Mouse (Mus musculus): ENCODE measurements around the gene Npffr2. TPM values are rescaled to one million over a fixed set of nuclear protein-coding genes. Genes with fewer than 3 reads are reported as not detected.
A peak's percentile ranks its signal among the peaks of the same experiment; 100 is the strongest.
"Not testable (repeated sequence)": the region's sequence is repeated elsewhere in the genome, so short reads cannot be mapped to it uniquely, and the experiment has no call there.

The Npffr2 gene
- polyA plus RNA-seq, 1 experiment from 2014 or later = 0.15 TPM

GRCm38 (mm10) chr5:89543476-89543875, 16.2 kb downstream of the Npffr2 start:
- Histone ChIP-seq H3K36me3 (ENCODE audit: control insufficient read depth, insufficient read depth, low read length) (no peaks in the 10 kb centered on the region), H3K4me1 (replicated peaks; ENCODE audit: control insufficient read depth, insufficient read depth, low read length) (no peaks in the 10 kb centered on the region), H3K27ac (ENCODE audit: low read depth, low read length) (no peak overlapping the region), H3K4me2 (ENCODE audit: low read depth, low read length, severe bottlenecking) (no peak overlapping the region), H3K9me3 (ENCODE audit: control insufficient read depth, low read length) (no peaks in the 10 kb centered on the region), H3K27me3 (ENCODE audit: control insufficient read depth, insufficient read depth, low read length) (no peaks in the 10 kb centered on the region), H3K4me3 (ENCODE audit: low read depth, low read length) (no peak overlapping the region), H3K9ac (ENCODE audit: low read length) (no peak overlapping the region)
- ATAC-seq (replicated peaks; ENCODE audit: low FRiP score) (peak; percentile 60; the same call in 1 of the 2 replicates), DNase-seq (ENCODE audit: low spot score) (peak; percentile 74)
- 40% methylated on average over 2 of the region's 2 CpGs for WGBS

- whole genome bisulfite sequencing = 38% methylated on average over 4 of the region's 4 CpGs
- H3K27ac ChIP-seq (ENCODE audit: low read depth, low read length); ATAC-seq (replicated peaks; ENCODE audit: low FRiP score); H3K36me3 ChIP-seq (ENCODE audit: control insufficient read depth, insufficient read depth, low read length); H3K4me1 ChIP-seq (replicated peaks; ENCODE audit: control insufficient read depth, insufficient read depth, low read length); H3K4me2 ChIP-seq (ENCODE audit: low read depth, low read length, severe bottlenecking); H3K9me3 ChIP-seq (ENCODE audit: control insufficient read depth, low read length); H3K4me3 ChIP-seq (ENCODE audit: low read depth, low read length); H3K27me3 ChIP-seq (ENCODE audit: control insufficient read depth, insufficient read depth, low read length); DNase-seq (ENCODE audit: low spot score); H3K9ac ChIP-seq (ENCODE audit: low read length): not testable (repeated sequence)
These were observed 31.9 kb downstream of the Npffr2 start for GRCm38 (mm10) chr5:89559118-89559517.

DNA sequence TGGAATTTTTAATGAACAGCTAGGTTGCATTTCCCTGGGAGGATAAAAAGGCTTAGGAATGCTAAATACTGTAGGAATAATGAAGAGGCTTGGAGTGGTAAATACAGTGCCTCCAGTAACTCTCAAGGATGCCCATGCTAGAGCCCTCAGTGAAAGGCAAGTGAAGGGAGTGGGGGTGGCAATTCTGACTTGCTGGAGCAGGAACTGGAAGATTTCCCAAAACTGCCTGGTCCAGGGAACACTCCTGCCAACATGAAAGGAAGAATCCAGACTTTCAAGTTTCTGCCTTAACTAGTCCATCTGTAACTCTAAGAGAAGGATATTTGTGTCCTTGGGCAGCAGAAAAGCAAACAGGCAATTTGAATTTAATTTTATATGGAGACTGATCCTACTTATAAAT, 34.2 kb downstream of the Npffr2 start:
- no peaks in the 10 kb centered on the region for H3K4me1 ChIP-seq (replicated peaks; ENCODE audit: control insufficient read depth, insufficient read depth, low read length)
- no peak overlapping the region for H3K4me2 ChIP-seq (ENCODE audit: low read depth, low read length, severe bottlenecking)
- ATAC-seq (replicated peaks; ENCODE audit: low FRiP score) (no peak), DNase-seq (ENCODE audit: low spot score) (no peak)
- H3K9me3 ChIP-seq (ENCODE audit: control insufficient read depth, low read length) = no peaks in the 10 kb centered on the region
- no peak overlapping the region for H3K9ac ChIP-seq (ENCODE audit: low read length)
- no peaks in the 10 kb centered on the region for H3K27me3 ChIP-seq (ENCODE audit: control insufficient read depth, insufficient read depth, low read length)
- H3K36me3 ChIP-seq (ENCODE audit: control insufficient read depth, insufficient read depth, low read length) = no peaks in the 10 kb centered on the region
- no peak overlapping the region for H3K27ac ChIP-seq (ENCODE audit: low read depth, low read length)
- H3K4me3 ChIP-seq (ENCODE audit: low read depth, low read length) = no peak overlapping the region

DNA sequence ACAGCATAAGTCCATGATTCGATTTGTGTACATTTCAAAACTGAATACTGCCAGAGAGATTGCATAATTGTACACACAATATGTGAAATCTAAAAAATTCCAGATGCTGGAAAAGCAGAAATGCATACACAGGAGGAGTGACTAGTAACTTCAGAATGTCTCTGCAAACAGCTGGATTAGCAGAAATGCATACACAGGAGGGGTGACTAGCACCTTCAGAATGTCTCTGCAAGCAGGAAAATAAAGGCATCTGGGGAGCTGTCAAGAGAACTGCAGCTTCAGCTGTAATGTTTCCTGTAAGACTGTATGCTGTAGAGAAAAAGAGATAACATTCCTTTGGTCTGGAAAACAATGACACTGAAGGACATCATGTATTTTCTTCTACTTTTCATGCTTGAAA, 51.4 kb downstream of the Npffr2 start:
- H3K4me1 ChIP-seq (replicated peaks; ENCODE audit: control insufficient read depth, insufficient read depth, low read length) = no peaks in the 10 kb centered on the region
- WGBS = 85% methylated on average over 1 of the region's 1 CpGs
- ATAC-seq (replicated peaks; ENCODE audit: low FRiP score) (no peak), DNase-seq (ENCODE audit: low spot score) (no peak)
- no peaks in the 10 kb centered on the region for H3K36me3 ChIP-seq (ENCODE audit: control insufficient read depth, insufficient read depth, low read length)
- H3K27me3 ChIP-seq (ENCODE audit: control insufficient read depth, insufficient read depth, low read length) = no peaks in the 10 kb centered on the region
- no peak overlapping the region for H3K9ac ChIP-seq (ENCODE audit: low read length)
- H3K4me2 ChIP-seq (ENCODE audit: low read depth, low read length, severe bottlenecking) = no peak overlapping the region
- no peaks in the 10 kb centered on the region for H3K9me3 ChIP-seq (ENCODE audit: control insufficient read depth, low read length)
- H3K27ac ChIP-seq (ENCODE audit: low read depth, low read length) = no peak overlapping the region
- H3K4me3 ChIP-seq (ENCODE audit: low read depth, low read length) = no peak overlapping the region

DNA sequence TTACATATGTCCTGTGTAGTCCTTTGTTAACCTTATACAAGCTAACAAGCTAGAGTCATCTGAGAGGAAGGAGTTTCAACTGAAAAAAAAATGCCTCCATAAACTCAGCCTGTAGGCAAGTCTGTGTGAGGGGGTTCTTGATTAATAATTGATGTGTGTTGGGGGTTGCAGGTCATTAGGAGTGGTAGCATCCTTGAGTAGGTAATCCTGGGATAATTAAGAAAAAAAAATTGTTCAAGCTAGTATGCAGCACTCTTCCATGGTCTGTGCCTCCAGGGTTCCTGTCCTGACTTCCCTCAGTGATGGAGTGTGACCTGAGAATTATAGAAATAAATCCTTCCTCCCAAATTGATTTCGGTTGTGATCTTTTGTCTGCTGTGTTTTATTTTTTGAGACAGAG, 52.0 kb downstream of the Npffr2 start:
- 89% methylated on average over 1 of the region's 1 CpGs for WGBS
- Histone ChIP-seq H3K9me3 (ENCODE audit: control insufficient read depth, low read length) (no peaks in the 10 kb centered on the region), H3K4me1 (replicated peaks; ENCODE audit: control insufficient read depth, insufficient read depth, low read length) (no peaks in the 10 kb centered on the region), H3K4me3 (ENCODE audit: low read depth, low read length) (no peak overlapping the region), H3K9ac (ENCODE audit: low read length) (no peak overlapping the region), H3K36me3 (ENCODE audit: control insufficient read depth, insufficient read depth, low read length) (no peaks in the 10 kb centered on the region), H3K4me2 (ENCODE audit: low read depth, low read length, severe bottlenecking) (no peak overlapping the region), H3K27me3 (ENCODE audit: control insufficient read depth, insufficient read depth, low read length) (no peaks in the 10 kb centered on the region), H3K27ac (ENCODE audit: low read depth, low read length) (no peak overlapping the region)
- no peak for DNase-seq (ENCODE audit: low spot score)
- ATAC-seq (replicated peaks; ENCODE audit: low FRiP score) = no peak

DNA sequence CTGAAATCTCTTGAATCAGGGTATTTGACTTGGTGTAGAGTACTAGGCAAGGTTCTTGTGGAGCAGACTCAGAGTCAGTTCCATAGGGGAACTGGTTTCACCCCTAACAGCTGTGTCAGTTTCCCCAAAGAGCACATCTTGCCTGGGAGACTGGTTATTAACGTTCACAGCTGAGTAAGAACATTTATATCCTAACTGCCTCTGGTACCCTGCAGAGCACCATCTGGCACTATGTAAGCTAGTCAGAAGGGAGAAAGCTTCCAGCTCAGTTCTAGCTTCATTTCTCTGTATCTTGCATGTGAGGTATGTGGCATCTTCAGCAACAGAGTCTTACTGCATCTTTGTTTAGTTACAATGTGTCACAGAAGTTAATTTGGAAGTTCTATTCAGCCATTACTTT, 53.9 kb downstream of the Npffr2 start:
- H3K4me1 ChIP-seq (replicated peaks; ENCODE audit: control insufficient read depth, insufficient read depth, low read length) = no peaks in the 10 kb centered on the region
- DNase-seq (ENCODE audit: low spot score) (no peak), ATAC-seq (replicated peaks; ENCODE audit: low FRiP score) (no peak)
- no peak overlapping the region for H3K4me2 ChIP-seq (ENCODE audit: low read depth, low read length, severe bottlenecking)
- no peaks in the 10 kb centered on the region for H3K36me3 ChIP-seq (ENCODE audit: control insufficient read depth, insufficient read depth, low read length)
- H3K9ac ChIP-seq (ENCODE audit: low read length) = no peak overlapping the region
- no peak overlapping the region for H3K27ac ChIP-seq (ENCODE audit: low read depth, low read length)
- WGBS = 57% methylated on average over 1 of the region's 1 CpGs
- H3K4me3 ChIP-seq (ENCODE audit: low read depth, low read length) = no peak overlapping the region
- H3K27me3 ChIP-seq (ENCODE audit: control insufficient read depth, insufficient read depth, low read length) = no peaks in the 10 kb centered on the region
- no peaks in the 10 kb centered on the region for H3K9me3 ChIP-seq (ENCODE audit: control insufficient read depth, low read length)

DNA sequence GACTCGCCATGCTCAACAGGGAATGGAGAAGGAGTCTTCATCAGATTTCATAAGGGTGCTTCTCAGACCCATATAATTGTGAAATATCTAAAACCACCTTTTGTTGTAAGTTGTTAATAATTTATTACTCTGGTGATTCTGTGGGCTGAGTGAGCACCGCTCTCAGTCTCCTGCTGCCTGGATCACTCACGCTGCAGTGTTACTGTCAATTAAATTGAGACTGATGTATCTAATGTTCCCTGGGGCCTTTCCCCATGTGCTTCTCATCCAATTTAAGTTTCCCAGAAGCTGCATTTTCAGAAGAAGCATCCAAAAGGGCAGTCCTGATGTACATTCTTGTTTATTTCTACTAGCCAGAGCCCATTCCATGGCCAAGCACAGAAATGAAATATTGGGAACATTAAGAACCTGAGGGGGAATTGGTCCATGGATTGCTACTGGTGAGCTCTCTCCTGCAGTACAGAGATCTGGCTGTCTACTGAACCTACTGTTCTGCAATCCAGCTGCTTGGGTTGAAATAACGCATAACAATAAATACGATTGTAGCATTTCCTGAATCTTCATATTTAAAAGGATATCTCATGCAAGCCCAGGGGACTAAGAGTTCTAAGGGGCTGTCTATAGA, 54.6 kb downstream of the Npffr2 start:
- WGBS = 90% methylated on average over 5 of the region's 5 CpGs
- H3K4me3 ChIP-seq (ENCODE audit: low read depth, low read length) = no peak overlapping the region
- no peaks in the 10 kb centered on the region for H3K4me1 ChIP-seq (replicated peaks; ENCODE audit: control insufficient read depth, insufficient read depth, low read length)
- no peaks in the 10 kb centered on the region for H3K27me3 ChIP-seq (ENCODE audit: control insufficient read depth, insufficient read depth, low read length)
- no peak for ATAC-seq (replicated peaks; ENCODE audit: low FRiP score)
- H3K36me3 ChIP-seq (ENCODE audit: control insufficient read depth, insufficient read depth, low read length) = no peaks in the 10 kb centered on the region
- no peak overlapping the region for H3K27ac ChIP-seq (ENCODE audit: low read depth, low read length)
- H3K4me2 ChIP-seq (ENCODE audit: low read depth, low read length, severe bottlenecking) = no peak overlapping the region
- no peak overlapping the region for H3K9ac ChIP-seq (ENCODE audit: low read length)
- no peaks in the 10 kb centered on the region for H3K9me3 ChIP-seq (ENCODE audit: control insufficient read depth, low read length)
- no peak for DNase-seq (ENCODE audit: low spot score)

GRCm38 (mm10) chr5:89585021-89585420, 57.8 kb downstream of the Npffr2 start:
- no peak overlapping the region for H3K4me3 ChIP-seq (ENCODE audit: low read depth, low read length)
- H3K36me3 ChIP-seq (ENCODE audit: control insufficient read depth, insufficient read depth, low read length) = no peaks in the 10 kb centered on the region
- 89% methylated on average over 3 of the region's 3 CpGs for WGBS
- H3K4me2 ChIP-seq (ENCODE audit: low read depth, low read length, severe bottlenecking) = no peak overlapping the region
- no peak overlapping the region for H3K9ac ChIP-seq (ENCODE audit: low read length)
- H3K9me3 ChIP-seq (ENCODE audit: control insufficient read depth, low read length) = no peaks in the 10 kb centered on the region; the same call in 1 of the 2 replicates
- no peak overlapping the region for H3K27ac ChIP-seq (ENCODE audit: low read depth, low read length)
- H3K27me3 ChIP-seq (ENCODE audit: control insufficient read depth, insufficient read depth, low read length) = no peaks in the 10 kb centered on the region
- H3K4me1 ChIP-seq (replicated peaks; ENCODE audit: control insufficient read depth, insufficient read depth, low read length) = no peaks in the 10 kb centered on the region
- ATAC-seq (replicated peaks; ENCODE audit: low FRiP score) (no peak), DNase-seq (ENCODE audit: low spot score) (no peak)

GRCm38 (mm10) chr5:89592301-89592700, 65.1 kb downstream of the Npffr2 start:
- Histone ChIP-seq H3K9ac (ENCODE audit: low read length) (no peak overlapping the region), H3K27ac (ENCODE audit: low read depth, low read length) (no peak overlapping the region), H3K9me3 (ENCODE audit: control insufficient read depth, low read length) (no peaks in the 10 kb centered on the region; the same call in 1 of the 2 replicates), H3K27me3 (ENCODE audit: control insufficient read depth, insufficient read depth, low read length) (no peaks in the 10 kb centered on the region), H3K4me1 (replicated peaks; ENCODE audit: control insufficient read depth, insufficient read depth, low read length) (no peaks in the 10 kb centered on the region), H3K4me3 (ENCODE audit: low read depth, low read length) (no peak overlapping the region), H3K36me3 (ENCODE audit: control insufficient read depth, insufficient read depth, low read length) (no peaks in the 10 kb centered on the region), H3K4me2 (ENCODE audit: low read depth, low read length, severe bottlenecking) (no peak overlapping the region)
- WGBS = 58% methylated on average over 4 of the region's 4 CpGs
- DNase-seq (ENCODE audit: low spot score) (no peak), ATAC-seq (replicated peaks; ENCODE audit: low FRiP score) (no peak)
